Mouse (Mus musculus) megakaryocyte, adult 5-6 weeks (primary cell): ENCODE data around the gene Cx3cl1. TPM values are rescaled to one million over a fixed set of nuclear protein-coding genes. Genes with fewer than 3 reads are reported as not detected.

Experiments used
- ATAC-seq: 2 replicates; pipeline ENCODE4 v1.8.0; 2016; ENCODE audit warnings: mild to moderate bottlenecking, inconsistent platforms; ENCODE audit not compliant: poor library complexity, severe bottlenecking
- total RNA-seq, 2 experiments: library from RNA; stranded (forward) in 1 of 2; stranded (reverse) in 1 of 2; fragments of 153-499, 151-499 nt in 1 of 2; fragments of 221-1000, 200-1000 nt in 1 of 2; gene quantifications; 2 replicates each; pipeline versions ENCODE4 v1.2.3 to v1.2.4; 2015 to 2017

The Cx3cl1 gene
- total RNA-seq, 2 experiments from 2014 or later, result 0.13 TPM; not detected in 1

GRCm38 (mm10) chr8:94800278-94800968 lies 28.6 kb downstream of the Cx3cl1 start:
- no peak for ATAC-seq

- no peak for ATAC-seq
These were observed 29.7 kb downstream of the Cx3cl1 start for GRCm38 (mm10) chr8:94801293-94802095.

GRCm38 (mm10) chr8:94802375-94802774 lies 30.6 kb downstream of the Cx3cl1 start:
- ATAC-seq, result peak; percentile 75

DNA sequence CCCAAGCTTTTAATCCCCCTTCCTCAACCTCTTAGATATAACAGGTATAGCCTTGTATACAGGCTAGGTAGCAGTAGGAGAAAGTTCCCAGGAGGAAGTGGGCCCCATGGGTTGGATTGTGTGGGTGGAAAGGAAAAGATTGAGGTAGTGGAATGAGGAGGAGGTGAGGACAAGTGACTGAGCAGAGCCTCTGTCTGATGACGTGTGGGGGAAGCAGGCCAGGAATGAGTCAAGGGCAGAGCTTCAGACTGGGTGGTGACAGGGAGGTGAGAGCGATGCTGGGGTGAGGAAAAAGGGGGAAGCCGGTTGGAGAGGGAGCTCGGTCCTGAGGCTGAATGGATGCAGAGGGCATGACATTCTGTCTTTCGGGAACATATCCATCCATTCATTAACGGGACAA lies 31.7 kb downstream of the Cx3cl1 start:
- no peak for ATAC-seq

DNA sequence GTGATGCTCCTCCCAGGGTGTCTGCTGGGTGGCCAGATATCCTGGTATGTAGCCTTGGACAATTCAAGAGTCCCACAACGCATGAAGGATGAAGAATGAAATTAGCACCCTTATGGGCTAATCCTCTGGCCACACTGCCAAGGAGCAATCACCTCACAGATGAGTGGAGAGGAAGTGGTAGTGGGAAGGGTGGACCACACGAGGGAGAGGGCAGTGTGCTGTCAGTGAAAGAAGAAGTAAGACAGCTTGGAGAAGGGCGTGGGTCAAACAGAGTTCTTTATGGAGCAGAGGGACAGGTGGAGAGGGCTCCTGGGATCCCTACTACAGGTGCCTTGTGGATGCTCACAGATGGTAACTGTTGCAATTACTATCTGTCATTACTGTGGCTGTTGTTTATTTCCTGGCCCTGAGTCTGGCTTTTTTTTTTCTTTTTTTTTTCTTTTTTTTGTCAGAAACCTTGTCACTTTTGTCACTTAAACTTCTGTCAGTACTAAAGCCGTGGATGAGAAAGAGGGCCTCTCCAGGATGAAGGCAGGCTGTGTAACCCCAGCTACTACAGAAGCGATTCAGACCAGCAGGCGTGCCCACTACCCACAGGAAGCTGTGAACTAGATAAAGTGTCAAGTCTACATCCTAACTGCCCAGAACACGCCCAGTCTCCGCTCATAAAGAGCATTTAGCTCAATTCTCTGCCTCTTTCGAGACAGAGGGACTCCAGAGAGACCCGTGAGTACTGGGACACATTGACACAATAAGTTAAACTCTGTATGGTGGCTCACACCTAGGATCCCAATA lies 32.9 kb downstream of the Cx3cl1 start:
- peak; percentile 75 for ATAC-seq

- no peak for ATAC-seq
These were observed 34.0 kb downstream of the Cx3cl1 start for GRCm38 (mm10) chr8:94805811-94806210.

GRCm38 (mm10) chr8:94807506-94807905 lies 35.7 kb downstream of the Cx3cl1 start:
- no peak for ATAC-seq

DNA sequence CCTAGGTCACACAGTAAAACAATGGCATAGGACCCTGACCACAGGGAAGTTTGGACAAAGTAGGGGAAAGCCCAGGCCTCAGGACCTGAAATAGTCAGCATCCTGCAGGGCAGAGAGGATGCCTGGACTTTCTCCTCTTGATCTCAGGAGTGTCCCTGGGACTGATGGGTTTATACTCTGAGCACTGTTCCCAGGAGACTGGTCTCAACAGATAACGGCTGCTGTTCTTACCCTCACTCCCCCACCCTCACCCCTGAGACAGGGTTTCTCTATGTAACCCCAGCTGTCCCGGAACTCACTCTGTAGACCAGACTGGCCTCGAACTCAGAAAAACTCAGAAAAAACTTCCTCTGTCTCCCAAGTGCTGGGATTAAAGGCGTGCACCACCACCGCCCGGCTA lies 36.6 kb downstream of the Cx3cl1 start:
- ATAC-seq, result no peak

- 0 out of 2 replicates have a peak, but pooled peaks have one; percentile 31 for ATAC-seq
These were observed 38.3 kb downstream of the Cx3cl1 start, which contains the start of gene Ccl17 for GRCm38 (mm10) chr8:94810153-94810552. Gene Ccl17 (plus strand): TSS chr8:94810453.

DNA sequence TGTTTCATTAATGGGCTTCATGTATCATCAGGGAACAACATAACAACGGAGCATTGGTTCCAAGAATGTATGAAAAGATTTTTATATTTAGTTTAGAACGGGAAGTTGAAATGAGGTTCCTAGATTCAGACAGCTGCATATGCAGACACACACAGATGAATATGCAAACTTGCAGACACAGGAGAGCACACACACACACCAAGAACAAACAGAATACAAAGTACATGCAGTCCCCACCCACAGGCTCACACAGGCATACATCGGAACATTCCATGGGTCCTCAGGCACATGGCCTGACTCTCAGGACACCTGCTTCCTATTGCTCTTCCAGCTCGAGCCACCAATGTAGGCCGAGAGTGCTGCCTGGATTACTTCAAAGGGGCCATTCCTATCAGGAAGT lies 39.0 kb downstream of the Cx3cl1 start:
- no peak for ATAC-seq

GRCm38 (mm10) chr8:94811654-94812053 lies 39.8 kb downstream of the Cx3cl1 start:
- peak; percentile 79 for ATAC-seq

DNA sequence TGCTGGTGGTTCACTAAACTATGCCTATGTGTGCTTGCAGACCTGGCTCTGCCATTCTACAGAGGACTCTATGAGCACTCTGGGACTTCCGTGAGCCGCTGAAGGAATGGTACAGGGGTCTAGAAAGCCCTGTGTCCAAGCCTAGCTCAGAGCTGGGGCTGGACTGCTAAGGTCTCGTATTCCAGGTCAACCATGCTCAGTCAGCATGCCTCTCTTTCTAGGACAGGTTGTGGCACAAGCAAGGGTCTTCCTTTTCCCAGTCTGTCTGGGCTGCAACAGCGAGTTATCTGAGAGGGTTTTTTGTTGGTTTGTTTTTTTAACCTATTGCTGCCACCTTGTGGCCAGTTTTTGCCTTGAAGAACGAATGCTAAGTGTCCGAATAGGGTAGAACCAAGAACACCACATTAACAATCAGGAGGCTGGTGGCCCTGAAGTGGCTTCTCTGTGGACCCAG lies 40.9 kb downstream of the Cx3cl1 start:
- ATAC-seq, result peak; percentile 73

DNA sequence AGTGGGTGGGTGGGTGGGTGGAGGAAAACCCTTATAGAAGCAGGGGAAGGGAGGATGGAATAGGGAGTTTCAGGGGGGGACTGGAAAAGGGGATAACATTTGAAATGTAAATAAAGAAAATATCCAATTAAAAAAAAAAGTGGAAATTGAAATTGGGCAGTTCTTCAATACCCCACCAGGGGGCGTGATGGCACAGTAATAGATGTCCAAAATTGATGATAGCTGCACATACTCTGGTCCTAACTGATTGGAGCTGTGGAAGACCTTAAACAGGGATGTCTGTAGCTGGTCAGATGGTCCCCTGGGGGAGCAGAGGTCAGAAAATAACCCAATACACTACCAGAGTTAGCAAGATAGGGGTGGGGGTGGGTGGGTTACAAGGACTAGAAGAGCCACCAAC lies 42.7 kb downstream of the Cx3cl1 start:
- ATAC-seq, result no peak

- ATAC-seq, result no peak
These were observed 46.1 kb downstream of the Cx3cl1 start for GRCm38 (mm10) chr8:94817933-94818332.

DNA sequence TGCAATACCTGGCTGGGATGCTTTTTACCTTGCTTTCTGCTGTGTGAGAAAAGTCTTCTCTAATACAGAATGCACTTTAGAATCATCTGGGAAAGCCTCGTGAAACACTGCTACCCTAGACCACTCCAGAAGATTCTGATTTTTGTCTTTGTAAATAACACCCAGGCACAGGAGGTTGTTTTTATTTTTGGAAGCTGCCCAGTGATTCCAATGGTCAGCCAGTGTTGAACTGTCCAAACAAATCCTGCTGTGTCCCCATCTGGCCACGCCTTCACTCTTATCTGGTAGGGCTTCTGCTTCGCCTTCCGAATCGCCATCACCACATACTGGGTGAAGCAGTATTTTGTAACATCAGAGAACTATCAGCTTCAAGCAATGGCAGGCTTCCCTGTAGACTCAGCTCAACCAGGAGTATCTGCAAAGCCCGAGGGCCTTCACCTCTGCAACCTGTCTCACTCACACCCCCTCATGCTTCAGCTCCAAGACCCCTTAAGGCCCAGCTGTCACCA lies 47.9 kb downstream of the Cx3cl1 start:
- no peak for ATAC-seq

- no peak for ATAC-seq
These were observed 48.7 kb downstream of the Cx3cl1 start for GRCm38 (mm10) chr8:94820553-94820952.

GRCm38 (mm10) chr8:94821381-94821780 lies 49.6 kb downstream of the Cx3cl1 start:
- ATAC-seq, result no peak

DNA sequence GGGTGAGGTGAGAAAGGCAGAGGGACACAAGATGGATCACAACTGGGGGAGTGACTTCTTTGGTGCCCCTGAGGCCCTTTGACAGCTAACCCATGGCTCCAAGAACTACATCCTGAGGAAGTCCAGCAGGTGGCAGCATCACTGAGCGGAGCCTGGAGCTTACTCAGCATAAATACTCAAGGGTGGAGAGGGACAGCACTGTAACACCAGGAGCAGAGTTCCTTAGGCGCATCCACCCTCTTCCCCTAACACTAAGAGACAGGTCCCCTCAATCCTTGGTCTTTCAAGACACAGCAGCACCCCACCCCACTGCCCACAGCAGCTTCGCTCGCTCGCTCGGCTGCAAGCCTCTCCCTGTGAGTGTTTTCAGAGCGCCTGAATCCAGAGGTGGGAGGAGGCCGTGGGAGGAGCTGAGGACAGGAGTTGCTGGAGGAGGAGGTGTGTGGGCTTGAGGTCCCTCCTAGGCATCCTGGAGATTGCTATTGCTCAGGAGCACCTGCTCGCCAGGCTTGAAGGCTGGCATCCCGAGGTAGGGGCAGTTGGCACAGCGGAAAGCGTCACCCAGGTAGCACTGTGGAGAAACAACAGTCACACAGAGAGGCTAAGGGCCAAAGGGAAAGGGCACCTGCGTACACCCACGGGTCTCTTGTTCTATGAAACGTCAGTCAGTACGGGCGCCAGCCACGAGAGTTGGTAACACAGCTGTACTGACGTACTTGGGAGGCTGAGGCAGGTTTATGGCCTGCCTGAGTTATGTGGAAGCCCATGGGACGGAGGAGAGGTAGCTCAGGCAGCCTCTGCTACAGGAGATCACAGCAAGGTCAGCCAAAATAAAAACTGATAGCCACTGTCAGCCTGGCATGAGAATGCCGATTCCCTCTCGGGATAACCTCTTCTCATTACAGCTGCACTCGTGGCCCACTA lies 51.1 kb downstream of the Cx3cl1 start:
- peak; percentile 78 for ATAC-seq

- no peak for ATAC-seq
These were observed 53.4 kb downstream of the Cx3cl1 start for GRCm38 (mm10) chr8:94825170-94825569.

- no peak for ATAC-seq
These were observed 54.4 kb downstream of the Cx3cl1 start for GRCm38 (mm10) chr8:94826210-94826609.
